Mouse (Mus musculus) lung, embryonic 16.5 days (tissue): ENCODE measurements at regions not wholly inside any gene's neighbourhood (a gene's known extent, or its start where the extent isn't known, plus 50 kb on each side); places are given as distances from the start of the nearest gene placed in this dataset.

Experiments
- ATAC-seq: fragments of 200-750 bp; cut with Nextera tagmentation; 2 replicates; pipeline ENCODE4 v1.8.0; 2017; ENCODE audit warnings: low read depth, mild to moderate bottlenecking, moderate library complexity
- H3K27ac ChIP-seq: fragments of 300-500 bp; sonication (generic); 2 replicates; pipeline ENCODE4 v1.5.1; 2014; ENCODE audit warnings: mild to moderate bottlenecking, control low read depth, low read length
- H3K27me3 ChIP-seq: fragments of 300-500 bp; sonication (generic); 2 replicates; pipeline ENCODE4 v1.6.1; 2014; ENCODE audit warnings: low read depth, low read length, mixed read lengths; ENCODE audit not compliant: control insufficient read depth, insufficient read depth
- H3K36me3 ChIP-seq: fragments of 300-500 bp; sonication (generic); 2 replicates; pipeline ENCODE4 v1.6.1; 2014; ENCODE audit warnings: low read length; ENCODE audit not compliant: control insufficient read depth, insufficient read depth
- H3K4me1 ChIP-seq: fragments of 300-500 bp; sonication (generic); replicated peaks from 2 replicates; pipeline ENCODE4 v1.6.1; 2014; ENCODE audit warnings: low read length, mixed read lengths; ENCODE audit not compliant: control insufficient read depth, insufficient read depth
- H3K4me2 ChIP-seq: fragments of 300-500 bp; sonication (generic); 2 replicates; pipeline ENCODE4 v1.6.1; 2014; ENCODE audit warnings: low read depth, low read length, control low read depth
- H3K4me3 ChIP-seq: fragments of 300-500 bp; sonication (generic); 2 replicates; pipeline ENCODE4 v1.5.1; 2014; ENCODE audit warnings: mild to moderate bottlenecking, low read length, control low read depth
- H3K9ac ChIP-seq: fragments of 300-500 bp; sonication (generic); 2 replicates; pipeline ENCODE4 v1.6.1; 2014; ENCODE audit warnings: low read length, control low read depth
- H3K9me3 ChIP-seq: fragments of 300-500 bp; sonication (generic); 2 replicates; pipeline ENCODE4 v1.6.1; 2016; ENCODE audit warnings: low read length; ENCODE audit not compliant: control insufficient read depth
- WGBS: fragments of 180-500 bp; shearing (Covaris S2); extraction: QIAGEN DNeasy Blood & Tissue Kit; methylation state at CpG from one replicate; pipeline ENCODE4 v1.1.7; 2014; 5-methylcytosine and 5-hydroxymethylcytosine counted together

DNA sequence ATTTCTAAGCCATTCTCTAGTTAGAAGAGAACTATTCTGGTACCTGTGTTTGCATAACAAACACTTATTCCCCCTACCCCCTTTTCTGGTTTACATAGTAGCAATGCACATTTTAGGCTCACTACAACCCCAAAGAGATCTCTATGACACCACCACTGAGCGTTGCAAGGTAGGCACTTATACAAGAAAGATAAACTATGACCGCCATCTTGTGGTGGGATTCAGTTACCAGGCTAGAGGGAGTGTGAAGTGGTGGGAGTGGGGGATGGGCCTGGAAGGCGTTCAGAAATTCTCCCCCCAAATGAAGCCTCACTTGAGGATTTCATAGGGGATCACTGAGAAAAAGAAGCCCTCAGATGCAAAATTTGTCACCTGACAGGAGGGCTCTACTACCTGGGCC, 64.4 kb upstream of the Fst start:
- H3K9me3 ChIP-seq = no peaks in the 10 kb centered on the region
- ATAC-seq = no peak
- H3K27me3 ChIP-seq = no peaks in the 10 kb centered on the region
- H3K4me2 ChIP-seq = no peak overlapping the region
- H3K4me1 ChIP-seq = no peaks in the 10 kb centered on the region; the same call in 1 of the 2 replicates
- H3K4me3 ChIP-seq = no peak overlapping the region
- H3K27ac ChIP-seq = no peak overlapping the region
- H3K9ac ChIP-seq = no peak overlapping the region
- no peaks in the 10 kb centered on the region for H3K36me3 ChIP-seq
- 18% methylated on average over 3 of the region's 3 CpGs for WGBS

DNA sequence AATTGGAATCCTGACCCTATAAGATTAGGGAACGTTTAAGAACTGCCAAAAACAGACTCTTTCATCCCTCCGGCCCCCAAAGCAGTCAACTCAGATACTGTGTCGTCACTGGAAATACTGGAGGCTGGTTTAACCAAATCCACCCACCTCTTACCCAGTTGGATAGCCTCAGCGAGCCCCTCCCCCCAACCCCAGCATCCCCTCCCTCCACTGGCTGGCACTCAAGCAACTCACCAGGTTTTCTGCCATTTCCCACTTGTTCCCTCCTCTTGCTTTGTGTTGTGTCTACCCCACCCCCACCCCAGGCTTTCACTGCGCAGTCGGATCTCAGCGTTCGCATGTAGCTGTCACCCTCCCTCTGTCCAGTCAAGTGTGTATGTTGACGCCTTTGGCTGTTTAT, 68.1 kb upstream of the Fst start:
- no peak overlapping the region for H3K4me2 ChIP-seq
- no peak overlapping the region for H3K4me3 ChIP-seq
- WGBS = 49% methylated on average over 9 of the region's 9 CpGs

DNA sequence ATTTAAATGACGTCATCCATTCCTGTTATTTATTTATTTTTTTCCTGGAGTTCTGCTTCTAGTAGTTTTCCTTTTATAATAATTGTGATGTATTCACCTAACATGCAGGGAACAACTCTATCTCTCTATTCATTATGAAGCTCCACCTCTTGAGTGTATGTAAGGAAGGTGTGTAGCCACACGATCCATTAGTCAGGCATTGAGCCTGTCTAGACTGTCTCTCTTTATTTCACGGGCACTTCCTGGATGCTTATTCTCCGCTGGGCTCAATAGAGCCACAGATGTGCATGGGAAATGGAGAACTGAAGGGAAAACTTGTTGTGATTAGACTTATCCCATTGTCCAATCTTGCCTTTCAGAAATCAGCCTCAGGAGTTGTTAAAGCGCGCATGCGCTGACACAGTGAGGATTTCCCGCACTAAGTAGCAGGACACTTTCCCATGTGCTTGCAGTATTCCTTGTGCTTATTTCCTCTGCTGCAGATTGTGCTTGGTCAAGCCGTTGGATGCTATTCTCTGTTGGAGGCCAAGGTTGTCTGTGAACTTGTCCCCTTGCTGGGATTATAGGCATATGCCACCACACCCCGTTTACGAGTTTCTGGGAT, 71.5 kb upstream of the Fst start:
- no peak overlapping the region for H3K27ac ChIP-seq
- no peak overlapping the region for H3K4me2 ChIP-seq
- no peak overlapping the region for H3K9ac ChIP-seq
- H3K4me1 ChIP-seq = no peaks in the 10 kb centered on the region
- H3K9me3 ChIP-seq = no peaks in the 10 kb centered on the region
- H3K27me3 ChIP-seq = no peaks in the 10 kb centered on the region
- H3K36me3 ChIP-seq = no peaks in the 10 kb centered on the region
- 85% methylated on average over 11 of the region's 11 CpGs for WGBS
- H3K4me3 ChIP-seq = no peak overlapping the region
- ATAC-seq = no peak

More for the DNA sequence above, 68.1 kb upstream of the Fst start:
- Histone ChIP-seq H3K27ac (no peak overlapping the region), H3K9ac (no peak overlapping the region), H3K27me3 (no peaks in the 10 kb centered on the region), H3K9me3 (no peaks in the 10 kb centered on the region), H3K36me3 (no peaks in the 10 kb centered on the region), H3K4me1 (no peaks in the 10 kb centered on the region; the same call in 1 of the 2 replicates)
- ATAC-seq = no peak

DNA sequence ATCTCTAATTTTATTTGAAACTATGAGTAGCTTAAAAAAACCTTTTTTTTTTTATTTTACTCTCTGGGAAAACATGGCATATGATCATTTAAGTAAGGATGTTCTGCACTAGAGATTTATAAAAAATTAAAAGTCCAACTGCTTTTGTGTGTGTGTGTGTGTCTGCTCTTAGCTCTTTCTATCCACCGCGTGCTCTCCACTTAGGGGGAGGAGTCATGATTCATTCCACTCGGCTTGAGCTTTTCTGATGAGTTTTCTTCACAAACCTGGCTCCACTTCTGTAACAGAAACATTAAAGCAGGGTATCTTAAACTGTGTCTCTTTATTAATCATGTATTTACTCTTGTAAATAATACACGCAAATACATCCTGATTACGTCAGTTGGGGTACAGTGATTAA, 73.0 kb upstream of the Fst start:
- Histone ChIP-seq H3K36me3 (no peaks in the 10 kb centered on the region), H3K9me3 (no peaks in the 10 kb centered on the region), H3K27ac (no peak overlapping the region), H3K4me2 (no peak overlapping the region), H3K27me3 (no peaks in the 10 kb centered on the region), H3K9ac (no peak overlapping the region), H3K4me3 (no peak overlapping the region), H3K4me1 (no peaks in the 10 kb centered on the region)
- WGBS = 62% methylated on average over 5 of the region's 5 CpGs
- no peak for ATAC-seq

DNA sequence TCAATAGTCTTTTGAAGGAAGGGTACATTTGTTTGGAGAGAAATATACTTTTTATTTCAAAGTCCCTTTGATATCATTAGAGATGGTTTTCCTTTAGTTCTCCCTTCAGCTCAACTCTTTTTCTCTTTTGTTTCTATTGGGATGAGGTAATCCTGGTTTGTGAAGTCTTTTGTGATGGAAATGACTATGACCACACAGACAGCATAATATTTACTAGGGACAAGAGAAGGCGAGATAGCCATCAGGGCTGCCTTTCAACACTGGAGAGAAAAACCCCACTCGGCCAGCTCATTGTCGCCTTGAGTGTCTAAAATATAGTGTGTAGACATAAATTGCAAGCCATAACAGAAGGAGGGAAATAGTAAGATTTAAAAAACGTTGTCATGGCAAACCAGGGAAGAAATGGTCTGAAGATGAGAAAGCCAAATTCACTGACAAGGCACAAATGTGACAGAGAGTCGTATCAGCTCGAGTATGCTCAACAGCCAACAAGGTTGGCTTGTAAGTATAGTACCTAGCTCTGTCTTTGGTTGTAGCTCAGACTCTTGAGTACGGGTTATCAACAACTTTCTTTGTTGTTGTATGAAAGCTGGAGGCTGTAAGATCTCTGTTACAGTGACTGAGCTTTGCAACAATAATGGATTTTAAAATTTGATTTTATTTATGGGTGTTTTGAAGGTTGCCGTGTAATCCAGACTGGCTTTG, 73.8 kb upstream of the Fst start:
- no peaks in the 10 kb centered on the region for H3K4me1 ChIP-seq
- H3K27ac ChIP-seq = no peak overlapping the region
- H3K36me3 ChIP-seq = no peaks in the 10 kb centered on the region
- no peak overlapping the region for H3K9ac ChIP-seq
- no peak overlapping the region for H3K4me3 ChIP-seq
- no peaks in the 10 kb centered on the region for H3K27me3 ChIP-seq
- H3K4me2 ChIP-seq = no peak overlapping the region
- ATAC-seq = no peak
- WGBS = 75% methylated on average over 8 of the region's 8 CpGs
- H3K9me3 ChIP-seq = no peaks in the 10 kb centered on the region

DNA sequence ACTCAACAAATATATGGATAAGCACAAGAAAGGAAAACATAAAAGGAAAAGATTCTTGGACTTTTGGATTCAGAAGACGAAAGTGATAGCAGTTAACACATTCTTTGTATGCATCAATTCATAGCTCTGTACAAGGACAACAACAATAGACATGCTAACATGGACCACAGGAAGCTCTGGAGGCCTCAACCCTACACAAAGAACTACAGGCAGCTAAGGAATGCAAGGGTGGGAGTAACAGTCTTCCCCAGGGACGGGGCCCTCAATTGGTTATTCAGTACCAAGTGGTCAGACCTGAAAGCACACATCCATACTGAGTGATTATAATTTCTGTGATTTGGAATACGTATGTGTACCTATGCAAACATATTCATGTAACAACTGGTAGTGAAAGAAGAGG, 75.8 kb upstream of the Fst start:
- H3K27me3 ChIP-seq = no peaks in the 10 kb centered on the region
- H3K9me3 ChIP-seq = no peaks in the 10 kb centered on the region
- no peak overlapping the region for H3K4me2 ChIP-seq
- H3K27ac ChIP-seq = no peak overlapping the region
- H3K36me3 ChIP-seq = no peaks in the 10 kb centered on the region
- no peaks in the 10 kb centered on the region for H3K4me1 ChIP-seq
- 50% methylated on average over 3 of the region's 3 CpGs for WGBS
- no peak overlapping the region for H3K9ac ChIP-seq
- ATAC-seq = no peak
- no peak overlapping the region for H3K4me3 ChIP-seq

DNA sequence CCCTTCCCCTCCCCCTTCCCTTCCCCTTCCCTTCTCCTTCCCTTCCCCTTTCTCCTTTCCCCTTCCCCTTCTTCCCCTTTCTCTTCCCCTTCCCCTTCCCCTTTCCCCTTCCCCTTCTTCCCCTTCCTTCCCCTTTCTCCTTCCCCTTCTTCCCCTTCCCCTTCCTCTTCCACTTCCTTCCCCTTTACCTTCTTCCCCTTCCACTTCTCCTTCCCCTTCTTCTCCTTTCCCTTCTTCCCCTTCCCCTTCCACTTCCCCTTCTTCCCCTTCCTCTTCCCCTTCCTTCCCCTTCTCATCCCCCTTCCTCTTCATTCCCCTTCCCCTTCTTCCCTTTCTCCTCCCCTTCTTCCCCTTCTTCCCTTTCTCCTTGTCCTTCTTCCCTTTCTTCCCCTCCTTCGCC, 77.0 kb upstream of the Fst start:
- no peak for ATAC-seq

DNA sequence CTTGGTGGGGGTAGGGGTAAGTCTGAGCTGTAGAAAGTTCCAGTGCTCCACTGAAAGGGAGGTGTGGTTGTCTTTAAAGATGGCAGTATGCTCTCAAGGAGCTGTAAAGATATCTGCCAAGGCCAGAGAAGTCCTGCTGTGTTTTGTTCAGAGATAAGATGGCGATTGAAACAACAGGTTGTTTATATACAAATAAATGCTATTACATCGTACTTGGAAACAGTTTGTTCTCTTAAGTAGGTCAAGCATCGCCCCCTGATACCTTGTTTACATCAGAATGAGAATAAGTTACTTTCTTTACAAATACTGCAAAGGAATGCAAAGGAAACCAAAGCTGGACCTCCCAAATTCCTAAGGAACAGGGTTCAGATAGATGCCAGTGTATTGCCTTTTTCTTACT, 113.0 kb upstream of the Fst start:
- no peaks in the 10 kb centered on the region for H3K9me3 ChIP-seq
- H3K4me1 ChIP-seq = no peaks in the 10 kb centered on the region
- H3K27me3 ChIP-seq = no peaks in the 10 kb centered on the region
- ATAC-seq = no peak
- H3K27ac ChIP-seq = no peak overlapping the region
- 60% methylated on average over 3 of the region's 3 CpGs for WGBS
- H3K4me3 ChIP-seq = no peak overlapping the region
- no peaks in the 10 kb centered on the region for H3K36me3 ChIP-seq
- no peak overlapping the region for H3K4me2 ChIP-seq
- no peak overlapping the region for H3K9ac ChIP-seq

More for the DNA sequence above, 77.0 kb upstream of the Fst start:
- Histone ChIP-seq H3K9ac (no peak overlapping the region), H3K4me1 (no peaks in the 10 kb centered on the region), H3K36me3 (no peaks in the 10 kb centered on the region), H3K27ac (no peak overlapping the region), H3K4me3 (no peak overlapping the region), H3K9me3 (no peaks in the 10 kb centered on the region), H3K27me3 (no peaks in the 10 kb centered on the region), H3K4me2 (no peak overlapping the region)
- WGBS = 85% methylated on average over 1 of the region's 1 CpGs

DNA sequence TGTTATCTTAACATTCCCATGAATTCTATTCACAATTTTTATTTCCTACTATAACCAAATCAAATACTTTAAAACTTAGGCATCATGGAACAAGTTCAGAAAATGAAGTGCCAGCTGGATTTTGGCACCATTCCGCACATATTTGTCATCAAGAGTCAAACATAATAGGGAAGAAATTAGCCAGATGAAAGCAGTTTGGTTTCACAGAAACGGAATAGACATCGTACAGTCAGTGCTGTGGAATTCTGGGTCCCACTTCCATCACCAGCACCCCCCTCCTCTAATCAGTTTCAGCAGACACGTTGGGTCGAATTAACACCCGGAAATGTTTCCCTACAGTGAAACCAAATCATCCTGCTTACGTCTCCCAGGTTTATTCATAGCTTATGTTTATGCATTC, 125.8 kb upstream of the Fst start:
- Histone ChIP-seq H3K27ac (peak overlapping the region; percentile 37; the same call in 1 of the 2 replicates), H3K4me1 (peaks cover 6% of the 10 kb centered on the region; the same call in 1 of the 2 replicates), H3K4me3 (peak overlapping the region; percentile 18), H3K4me2 (peak overlapping the region; percentile 42), H3K9me3 (no peaks in the 10 kb centered on the region), H3K9ac (no peak overlapping the region), H3K36me3 (no peaks in the 10 kb centered on the region), H3K27me3 (no peaks in the 10 kb centered on the region)
- WGBS = 32% methylated on average over 7 of the region's 7 CpGs
- peak; percentile 59; the same call in 1 of the 2 replicates for ATAC-seq
